Mouse (Mus musculus): ENCODE measurements at regions not wholly inside any gene's neighbourhood (a gene's known extent, or its start where the extent isn't known, plus 50 kb on each side); places are given as distances from the start of the nearest gene placed in this dataset.
"Not testable (repeated sequence)": the region's sequence is repeated elsewhere in the genome, so short reads cannot be mapped to it uniquely, and the experiment has no call there.

- not testable (repeated sequence) for DNase-seq
Measured at GRCm38 (mm10) chr16:21102033-21102432, 51.8 kb downstream of the Teddm3 start.

- peak; percentile 15 for DNase-seq
Measured at GRCm38 (mm10) chr16:21100126-21100525, 53.7 kb downstream of the Teddm3 start.

GRCm38 (mm10) chr16:21074779-21075148, 79.0 kb downstream of the Teddm3 start:
- peak; percentile 22 for DNase-seq

- peak; percentile 19 for DNase-seq
Measured at GRCm38 (mm10) chr16:21074082-21074778, 79.6 kb downstream of the Teddm3 start.

GRCm38 (mm10) chr16:21060211-21060610, 93.6 kb downstream of the Teddm3 start:
- no peak for DNase-seq

GRCm38 (mm10) chr16:21054772-21055171, 99.0 kb downstream of the Teddm3 start:
- no peak for DNase-seq

- not testable (repeated sequence) for DNase-seq
Measured at GRCm38 (mm10) chr16:21022087-21022486, 131.7 kb downstream of the Teddm3 start.

GRCm38 (mm10) chr16:21004871-21005270, 148.9 kb downstream of the Teddm3 start:
- DNase-seq, result no peak

- no peak for DNase-seq
Measured at GRCm38 (mm10) chr16:21001126-21001525, 152.7 kb downstream of the Teddm3 start.

GRCm38 (mm10) chr16:20990524-20990923, 163.3 kb downstream of the Teddm3 start:
- DNase-seq, result no peak

- DNase-seq, result no peak
Measured at GRCm38 (mm10) chr16:20975406-20975805, 178.4 kb downstream of the Teddm3 start.

- no peak for DNase-seq
Measured at GRCm38 (mm10) chr16:20972442-20972841, 181.4 kb downstream of the Teddm3 start.

- DNase-seq, result peak; percentile 61
Measured at GRCm38 (mm10) chr16:20958905-20959304, 194.9 kb downstream of the Teddm3 start.

- DNase-seq, result no peak
Measured at GRCm38 (mm10) chr16:20936722-20937121, 202.4 kb upstream of the Thpo start.

GRCm38 (mm10) chr16:20934846-20935245, 200.5 kb upstream of the Thpo start:
- DNase-seq, result not testable (repeated sequence)

GRCm38 (mm10) chr16:20930003-20930402, 195.7 kb upstream of the Thpo start:
- not testable (repeated sequence) for DNase-seq

GRCm38 (mm10) chr16:20925776-20926175, 191.5 kb upstream of the Thpo start:
- DNase-seq, result not testable (repeated sequence)

GRCm38 (mm10) chr16:20910864-20911263, 176.6 kb upstream of the Thpo start:
- DNase-seq, result not testable (repeated sequence)

GRCm38 (mm10) chr16:20908467-20909351, 174.4 kb upstream of the Thpo start:
- peak; percentile 63 for DNase-seq

GRCm38 (mm10) chr16:20895734-20896133, 161.4 kb upstream of the Thpo start:
- no peak for DNase-seq

- no peak for DNase-seq
Measured at GRCm38 (mm10) chr16:20871726-20872125, 137.4 kb upstream of the Thpo start.

- DNase-seq, result no peak
Measured at GRCm38 (mm10) chr16:20866771-20867170, 132.5 kb upstream of the Thpo start.

GRCm38 (mm10) chr16:20861256-20861655, 126.9 kb upstream of the Thpo start:
- no peak for DNase-seq

GRCm38 (mm10) chr16:20860606-20861005, 126.3 kb upstream of the Thpo start:
- not testable (repeated sequence) for DNase-seq
